Mouse (Mus musculus) lung, embryonic 14.5 days (tissue): ENCODE results near the gene Ap1s2. TPM values are rescaled to one million over a fixed set of nuclear protein-coding genes. Genes with fewer than 3 reads are reported as not detected.

Experiments used
- ATAC-seq: fragments of 200-750 bp; cut with Nextera tagmentation; 2 replicates; pipeline ENCODE4 v1.8.0; 2017; ENCODE audit warnings: mild to moderate bottlenecking, moderate TSS enrichment, moderate library complexity; ENCODE audit not compliant: insufficient read depth
- DNase-seq: peaks from one replicate; pipeline ENCODE4 v3.0.0-alpha.2; 2015
- H3K27ac ChIP-seq: fragments of 300-500 bp; sonication (generic); 2 replicates; pipeline ENCODE4 v1.5.1; 2014; ENCODE audit warnings: low read depth, mild to moderate bottlenecking, moderate library complexity
- H3K27me3 ChIP-seq: fragments of 300-500 bp; sonication (generic); 2 replicates; pipeline ENCODE4 v1.6.1; 2014; ENCODE audit warnings: low read length, control low read depth; ENCODE audit not compliant: insufficient read depth
- H3K36me3 ChIP-seq: fragments of 300-500 bp; sonication (generic); 2 replicates; pipeline ENCODE4 v1.6.1; 2014; ENCODE audit warnings: control low read depth; ENCODE audit not compliant: insufficient read depth
- H3K4me1 ChIP-seq: fragments of 300-500 bp; sonication (generic); 2 replicates; pipeline ENCODE4 v1.6.1; 2014; ENCODE audit warnings: antibody characterized with exemption, control low read depth; ENCODE audit not compliant: insufficient read depth
- H3K4me2 ChIP-seq: fragments of 300-500 bp; sonication (generic); 2 replicates; pipeline ENCODE4 v1.6.1; 2014; ENCODE audit warnings: mild to moderate bottlenecking
- H3K4me3 ChIP-seq: fragments of 300-500 bp; sonication (generic); 2 replicates; pipeline ENCODE4 v1.5.1; 2014; ENCODE audit warnings: low read depth, low read length
- H3K9ac ChIP-seq: fragments of 300-500 bp; sonication (generic); 2 replicates; pipeline ENCODE4 v1.6.1; 2014
- H3K9me3 ChIP-seq: fragments of 300-500 bp; sonication (generic); 2 replicates; pipeline ENCODE4 v1.6.1; 2016; ENCODE audit warnings: low read depth, low read length, control low read depth
- CTCF ChIP-seq: IDR thresholded peaks from 2 replicates; pipeline ENCODE4 v1.5.1; 2016; ENCODE audit warnings: antibody characterized with exemption, low read depth
- WGBS: fragments of 180-500 bp; shearing (Covaris S2); extraction: QIAGEN DNeasy Blood & Tissue Kit; methylation state at CpG from one replicate; pipeline ENCODE4 v1.1.7; 2014; 5-methylcytosine and 5-hydroxymethylcytosine counted together
- polyA plus RNA-seq: library from polyadenylated mRNA; unstranded; fragments of >200 nt; fragmentation: Nextera tagmentation; extraction: Ambion mirVana; gene quantifications from 2 replicates; pipeline ENCODE4 v1.2.1, GENCODE M21; 2014

Ap1s2 gene
- polyA plus RNA-seq, 1 experiment from 2014 or later = 19.8 TPM

GRCm38 (mm10) chrX:163885539-163885981 lies 23.3 kb upstream of the Ap1s2 start:
- H3K4me1 ChIP-seq = no peaks in the 10 kb centered on the region
- ATAC-seq (no peak), DNase-seq (no peak)
- no peak overlapping the region for H3K4me2 ChIP-seq
- no peak overlapping the region for H3K9ac ChIP-seq
- WGBS = 78% methylated on average over 4 of the region's 4 CpGs
- TF ChIP-seq CTCF = no peak
- H3K4me3 ChIP-seq = no peak overlapping the region
- H3K27ac ChIP-seq = no peak overlapping the region
- no peaks in the 10 kb centered on the region for H3K27me3 ChIP-seq
- no peaks in the 10 kb centered on the region for H3K9me3 ChIP-seq
- H3K36me3 ChIP-seq = no peaks in the 10 kb centered on the region

GRCm38 (mm10) chrX:163897354-163897753 lies 11.5 kb upstream of the Ap1s2 start:
- no peak overlapping the region for H3K4me3 ChIP-seq
- H3K4me1 ChIP-seq = no peaks in the 10 kb centered on the region
- no peaks in the 10 kb centered on the region for H3K9me3 ChIP-seq
- H3K36me3 ChIP-seq = no peaks in the 10 kb centered on the region
- H3K27me3 ChIP-seq = no peaks in the 10 kb centered on the region
- 39% methylated on average over 1 of the region's 1 CpGs for WGBS
- no peak overlapping the region for H3K9ac ChIP-seq
- TF ChIP-seq CTCF = no peak
- H3K4me2 ChIP-seq = no peak overlapping the region
- H3K27ac ChIP-seq = no peak overlapping the region
- DNase-seq (no peak), ATAC-seq (no peak)

GRCm38 (mm10) chrX:163899431-163900020 lies 9.3 kb upstream of the Ap1s2 start:
- WGBS = 56% methylated on average over 5 of the region's 5 CpGs
- H3K4me1 ChIP-seq = no peaks in the 10 kb centered on the region
- no peak overlapping the region for H3K27ac ChIP-seq
- ATAC-seq (no peak), DNase-seq (no peak)
- TF ChIP-seq CTCF = no peak
- H3K36me3 ChIP-seq = no peaks in the 10 kb centered on the region
- H3K4me3 ChIP-seq = no peak overlapping the region
- H3K9ac ChIP-seq = no peak overlapping the region
- no peak overlapping the region for H3K4me2 ChIP-seq
- no peaks in the 10 kb centered on the region for H3K27me3 ChIP-seq
- H3K9me3 ChIP-seq = no peaks in the 10 kb centered on the region

GRCm38 (mm10) chrX:163906861-163907260 lies 2.0 kb upstream of the Ap1s2 start:
- H3K9ac ChIP-seq = no peak overlapping the region
- 84% methylated on average over 2 of the region's 2 CpGs for WGBS
- TF ChIP-seq CTCF = no peak
- ATAC-seq (no peak), DNase-seq (no peak)
- H3K4me3 ChIP-seq = no peak overlapping the region
- no peak overlapping the region for H3K27ac ChIP-seq
- H3K4me1 ChIP-seq = no peaks in the 10 kb centered on the region
- no peaks in the 10 kb centered on the region for H3K36me3 ChIP-seq
- H3K27me3 ChIP-seq = no peaks in the 10 kb centered on the region
- no peak overlapping the region for H3K4me2 ChIP-seq
- H3K9me3 ChIP-seq = no peaks in the 10 kb centered on the region

- H3K9ac ChIP-seq = 0 out of 2 replicates have a peak overlapping the region, but pooled peaks have one; percentile 52
- H3K4me1 ChIP-seq = no peaks in the 10 kb centered on the region
- no peaks in the 10 kb centered on the region for H3K27me3 ChIP-seq
- 19% methylated on average over 8 of the region's 8 CpGs for WGBS
- TF ChIP-seq CTCF = no peak
- no peaks in the 10 kb centered on the region for H3K9me3 ChIP-seq
- H3K4me3 ChIP-seq = peak overlapping the region; percentile 54
- DNase-seq = peak; percentile 23
- no peak for ATAC-seq
- peak overlapping the region; percentile 58 for H3K4me2 ChIP-seq
- H3K36me3 ChIP-seq = no peaks in the 10 kb centered on the region
- H3K27ac ChIP-seq = no peak overlapping the region; the same call in 1 of the 2 replicates
Observed at GRCm38 (mm10) chrX:163908003-163908336, 847 bp upstream of the Ap1s2 start.

GRCm38 (mm10) chrX:163909381-163909780 lies 564 bp downstream of the Ap1s2 start:
- H3K4me2 ChIP-seq = peak overlapping the region; percentile 61
- peak overlapping the region; percentile 54 for H3K4me3 ChIP-seq
- H3K4me1 ChIP-seq = no peaks in the 10 kb centered on the region
- no peaks in the 10 kb centered on the region for H3K27me3 ChIP-seq
- DNase-seq (peak; percentile 42), ATAC-seq (peak; percentile 25)
- peak; percentile 14; the same call in 1 of the 2 replicates for TF ChIP-seq CTCF
- peak overlapping the region; percentile 58; the same call in 1 of the 2 replicates for H3K27ac ChIP-seq
- peak overlapping the region; percentile 56 for H3K9ac ChIP-seq
- WGBS = 7% methylated on average over 34 of the region's 34 CpGs
- no peaks in the 10 kb centered on the region for H3K9me3 ChIP-seq
- H3K36me3 ChIP-seq = no peaks in the 10 kb centered on the region

- Histone ChIP-seq H3K4me2 (no peak overlapping the region), H3K9me3 (no peaks in the 10 kb centered on the region), H3K9ac (no peak overlapping the region), H3K36me3 (no peaks in the 10 kb centered on the region), H3K27me3 (no peaks in the 10 kb centered on the region), H3K27ac (no peak overlapping the region), H3K4me3 (no peak overlapping the region), H3K4me1 (no peaks in the 10 kb centered on the region)
- peak; percentile 31 for DNase-seq
- no peak for ATAC-seq
- peak; percentile 58 for TF ChIP-seq CTCF
Observed at GRCm38 (mm10) chrX:163912791-163913190, 4.0 kb downstream of the Ap1s2 start.
